Mouse (Mus musculus) liver, embryonic 16.5 days (tissue): Measurements from ENCODE around the gene 1700030J22Rik. TPM values are rescaled to one million over a fixed set of nuclear protein-coding genes. Genes with fewer than 3 reads are reported as not detected.

Source experiments
- ATAC-seq: fragments of 200-750 bp; cut with Nextera tagmentation; 2 replicates; pipeline ENCODE4 v1.8.0; 2017; ENCODE audit warnings: low read depth, mild to moderate bottlenecking, moderate number of reproducible peaks, moderate library complexity
- H3K27ac ChIP-seq: fragments of 300-500 bp; sonication (generic); 2 replicates; pipeline ENCODE4 v1.5.1; 2014; ENCODE audit warnings: mild to moderate bottlenecking, low read length
- H3K27me3 ChIP-seq: fragments of 300-500 bp; sonication (generic); 2 replicates; pipeline ENCODE4 v1.6.1; 2014; ENCODE audit warnings: low read depth, low read length, mixed read lengths; ENCODE audit not compliant: control insufficient read depth, insufficient read depth
- H3K36me3 ChIP-seq: fragments of 300-500 bp; sonication (generic); 2 replicates; pipeline ENCODE4 v1.6.1; 2014; ENCODE audit warnings: mild to moderate bottlenecking; ENCODE audit not compliant: control insufficient read depth, insufficient read depth
- H3K4me1 ChIP-seq: fragments of 300-500 bp; sonication (generic); 2 replicates; pipeline ENCODE4 v1.6.1; 2014; ENCODE audit warnings: low read depth, low read length, mixed read lengths; ENCODE audit not compliant: control insufficient read depth
- H3K4me2 ChIP-seq: fragments of 300-500 bp; sonication (generic); 2 replicates; pipeline ENCODE4 v1.6.1; 2014; ENCODE audit warnings: low read depth, low read length, mixed read lengths
- H3K4me3 ChIP-seq: fragments of 300-500 bp; sonication (generic); 2 replicates; pipeline ENCODE4 v1.5.1; 2014; ENCODE audit warnings: low read depth, mild to moderate bottlenecking, low read length
- H3K9ac ChIP-seq: fragments of 300-500 bp; sonication (generic); 2 replicates; pipeline ENCODE4 v1.6.1; 2014; ENCODE audit warnings: low read depth, low read length
- H3K9me3 ChIP-seq: fragments of 300-500 bp; sonication (generic); replicated peaks from 2 replicates; pipeline ENCODE4 v1.6.1; 2016; ENCODE audit warnings: low read length; ENCODE audit not compliant: control insufficient read depth
- WGBS: fragments of 180-500 bp; shearing (Covaris S2); extraction: QIAGEN DNeasy Blood & Tissue Kit; methylation state at CpG from one replicate; pipeline ENCODE4 v1.1.7; 2014; ENCODE audit not compliant: insufficient replicate concordance; 5-methylcytosine and 5-hydroxymethylcytosine counted together
- polyA plus RNA-seq: library from polyadenylated mRNA; unstranded; fragments of >200 nt; fragmentation: Nextera tagmentation; extraction: Ambion mirVana; gene quantifications from 2 replicates; pipeline ENCODE4 v1.2.1, GENCODE M21; 2015

1700030J22Rik gene
- polyA plus RNA-seq, 1 experiment from 2014 or later, result 0.47 TPM

- no peak overlapping the region for H3K9ac ChIP-seq
- H3K36me3 ChIP-seq, result no peaks in the 10 kb centered on the region
- 50% methylated on average over 11 of the region's 11 CpGs for WGBS
- peak overlapping the region; percentile 72; the same call in 1 of the 2 replicates for H3K4me3 ChIP-seq
- no peaks in the 10 kb centered on the region for H3K9me3 ChIP-seq
- H3K27ac ChIP-seq, result no peak overlapping the region
- no peak for ATAC-seq
- peak overlapping the region; percentile 89 for H3K4me2 ChIP-seq
- peaks cover 13% of the 10 kb centered on the region for H3K4me1 ChIP-seq
- no peaks in the 10 kb centered on the region for H3K27me3 ChIP-seq
Measured at GRCm38 (mm10) chr8:116994016-116994716, 15.4 kb upstream of the 1700030J22Rik start.

GRCm38 (mm10) chr8:116993095-116993867, 14.5 kb upstream of the 1700030J22Rik start, which contains the start of gene Gcsh:
Gene Gcsh (minus strand): TSS chr8:116993537.
- peak within 1 kb of the TSS; percentile 72 for H3K4me3 ChIP-seq
- no peaks in the 10 kb centered on the region for H3K9me3 ChIP-seq
- H3K9ac ChIP-seq, result peak within 1 kb of the TSS; percentile 52
- H3K36me3 ChIP-seq, result no peaks in the 10 kb centered on the region
- H3K27me3 ChIP-seq, result no peaks in the 10 kb centered on the region
- H3K27ac ChIP-seq, result peak within 1 kb of the TSS; percentile 84
- H3K4me2 ChIP-seq, result peak within 1 kb of the TSS; percentile 89
- ATAC-seq, result peak; percentile 99
- under 1% methylated on average over 56 of the region's 56 CpGs for WGBS
- peaks cover 13% of the 10 kb centered on the region for H3K4me1 ChIP-seq

- Histone ChIP-seq H3K9me3 (no peaks in the 10 kb centered on the region), H3K4me1 (peaks cover 13% of the 10 kb centered on the region), H3K27ac (peak overlapping the region; percentile 84), H3K4me3 (peak overlapping the region; percentile 72), H3K27me3 (no peaks in the 10 kb centered on the region), H3K36me3 (no peaks in the 10 kb centered on the region), H3K4me2 (peak overlapping the region; percentile 89), H3K9ac (peak overlapping the region; percentile 52)
- ATAC-seq, result no peak
- 6% methylated on average over 23 of the region's 23 CpGs for WGBS
Measured at GRCm38 (mm10) chr8:116992176-116992971, 13.6 kb upstream of the 1700030J22Rik start.

GRCm38 (mm10) chr8:116991241-116991640, 12.5 kb upstream of the 1700030J22Rik start:
- H3K4me3 ChIP-seq, result no peak overlapping the region
- no peaks in the 10 kb centered on the region for H3K27me3 ChIP-seq
- ATAC-seq, result no peak
- H3K9me3 ChIP-seq, result no peaks in the 10 kb centered on the region
- peaks cover 13% of the 10 kb centered on the region for H3K4me1 ChIP-seq
- WGBS, result 74% methylated on average over 8 of the region's 8 CpGs
- H3K4me2 ChIP-seq, result peak overlapping the region; percentile 89
- no peaks in the 10 kb centered on the region for H3K36me3 ChIP-seq
- no peak overlapping the region for H3K9ac ChIP-seq
- H3K27ac ChIP-seq, result no peak overlapping the region

- Histone ChIP-seq H3K27me3 (no peaks in the 10 kb centered on the region), H3K4me3 (no peak overlapping the region), H3K9ac (no peak overlapping the region), H3K4me2 (no peak overlapping the region), H3K27ac (no peak overlapping the region), H3K9me3 (no peaks in the 10 kb centered on the region), H3K4me1 (peaks cover 13% of the 10 kb centered on the region), H3K36me3 (no peaks in the 10 kb centered on the region)
- WGBS, result 86% methylated on average over 3 of the region's 3 CpGs
- ATAC-seq, result no peak
Measured at GRCm38 (mm10) chr8:116989842-116990241, 11.1 kb upstream of the 1700030J22Rik start.

- Histone ChIP-seq H3K4me1 (peaks cover 16% of the 10 kb centered on the region), H3K9ac (no peak overlapping the region), H3K27ac (no peak overlapping the region), H3K4me3 (no peak overlapping the region), H3K27me3 (no peaks in the 10 kb centered on the region; the same call in 1 of the 2 replicates), H3K36me3 (no peaks in the 10 kb centered on the region), H3K4me2 (peak overlapping the region; percentile 14; the same call in 1 of the 2 replicates), H3K9me3 (no peaks in the 10 kb centered on the region)
- ATAC-seq, result no peak
- 17% methylated on average over 4 of the region's 4 CpGs for WGBS
Measured at GRCm38 (mm10) chr8:116980117-116980516, 1.4 kb upstream of the 1700030J22Rik start.

- Histone ChIP-seq H3K27ac (no peak overlapping the region), H3K4me1 (peaks cover 16% of the 10 kb centered on the region), H3K27me3 (no peaks in the 10 kb centered on the region; the same call in 1 of the 2 replicates), H3K4me3 (peak overlapping the region; percentile 93), H3K36me3 (no peaks in the 10 kb centered on the region), H3K4me2 (peak overlapping the region; percentile 83), H3K9ac (peak overlapping the region; percentile 64), H3K9me3 (no peaks in the 10 kb centered on the region)
- no peak for ATAC-seq
- 24% methylated on average over 8 of the region's 8 CpGs for WGBS
Measured at GRCm38 (mm10) chr8:116978052-116978451, 707 bp downstream of the 1700030J22Rik start.

- H3K4me1 ChIP-seq, result peaks cover 16% of the 10 kb centered on the region
- H3K36me3 ChIP-seq, result no peaks in the 10 kb centered on the region
- no peak overlapping the region for H3K4me2 ChIP-seq
- H3K4me3 ChIP-seq, result no peak overlapping the region
- H3K27ac ChIP-seq, result no peak overlapping the region
- no peaks in the 10 kb centered on the region for H3K9me3 ChIP-seq
- 59% methylated on average over 5 of the region's 5 CpGs for WGBS
- H3K27me3 ChIP-seq, result no peaks in the 10 kb centered on the region; the same call in 1 of the 2 replicates
- no peak for ATAC-seq
- H3K9ac ChIP-seq, result no peak overlapping the region
Measured at GRCm38 (mm10) chr8:116975606-116976005, 3.2 kb downstream of the 1700030J22Rik start.
